Mouse (Mus musculus): Measurements from ENCODE around the gene Lrrc71. TPM values are rescaled to one million over a fixed set of nuclear protein-coding genes. Genes with fewer than 3 reads are reported as not detected.

The Lrrc71 gene
- total RNA-seq, 2 experiments from 2014 or later = 0.04 TPM; not detected in 1

- ATAC-seq (ENCODE audit: poor library complexity, severe bottlenecking) = no peak
Observed at GRCm38 (mm10) chr3:87764506-87764905, 16.1 kb upstream of the Lrrc71 start.

- ATAC-seq (ENCODE audit: poor library complexity, severe bottlenecking) = no peak
Observed at GRCm38 (mm10) chr3:87763683-87764289, 15.4 kb upstream of the Lrrc71 start.

DNA sequence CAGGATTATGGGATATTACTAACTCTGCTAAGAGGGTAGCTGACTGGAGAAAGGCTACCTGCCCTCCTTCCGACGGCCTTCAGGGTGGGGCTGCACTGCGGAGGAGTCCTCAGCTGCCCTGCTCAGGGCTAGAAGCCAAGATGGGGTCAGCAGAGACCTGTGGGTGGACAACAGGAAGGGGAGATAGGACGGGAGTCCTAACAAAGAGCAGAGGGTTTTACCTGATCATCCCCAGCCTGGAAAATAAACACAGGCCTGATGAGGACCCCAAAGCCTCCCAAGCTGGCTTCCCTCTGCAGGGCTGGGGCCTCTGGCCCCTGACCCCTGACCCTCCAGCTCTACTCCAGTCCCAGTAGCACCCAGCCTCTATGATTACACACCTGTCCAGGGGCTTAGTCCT, 14.8 kb upstream of the Lrrc71 start:
- ATAC-seq (ENCODE audit: poor library complexity, severe bottlenecking) = no peak

DNA sequence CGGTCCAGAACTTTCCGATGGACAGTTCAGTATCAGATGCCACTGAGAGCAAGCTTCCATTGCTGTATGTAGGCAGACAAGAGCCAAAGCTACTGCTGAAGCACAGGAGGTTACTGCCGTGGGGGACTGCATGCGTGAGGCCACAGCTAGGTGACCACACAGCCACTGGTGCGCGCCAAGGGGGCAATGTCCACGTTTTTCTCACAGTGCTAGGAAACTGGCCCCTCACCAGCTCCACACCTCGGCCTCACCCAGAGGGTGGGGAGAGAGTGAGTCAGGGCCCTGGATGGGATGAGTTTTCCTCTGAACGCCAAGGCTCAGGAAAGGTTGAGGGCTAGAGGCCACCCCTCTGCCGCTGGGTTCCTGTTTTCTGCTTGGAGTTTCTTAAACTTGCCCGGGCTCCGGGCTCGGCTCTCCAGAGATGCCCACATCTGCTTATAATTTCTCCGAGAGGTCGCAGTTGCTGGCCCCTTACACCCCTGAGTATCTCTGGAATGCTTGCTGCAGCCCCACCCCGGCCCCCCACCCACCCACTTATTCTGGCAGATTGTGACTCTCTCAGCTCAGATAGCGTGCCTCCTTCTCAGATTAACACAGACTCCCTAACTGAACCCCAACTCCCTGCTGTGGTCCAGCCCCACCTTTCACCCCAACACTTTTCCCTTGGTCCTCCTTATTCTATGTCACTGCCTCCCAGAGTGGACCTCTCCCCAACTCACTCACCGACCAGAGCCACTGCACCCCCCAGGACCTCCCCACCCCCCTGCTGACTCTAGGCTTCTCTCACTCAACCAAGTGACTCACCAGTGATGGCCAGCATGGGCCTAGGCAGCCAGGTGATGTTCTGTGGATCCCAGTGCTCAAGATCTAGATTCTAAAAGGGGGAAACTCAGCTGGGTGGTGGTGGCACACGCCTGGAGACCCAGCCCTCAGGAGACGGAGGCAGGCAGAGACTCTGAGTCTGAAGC, 13.3 kb upstream of the Lrrc71 start:
- ATAC-seq (ENCODE audit: poor library complexity, severe bottlenecking) = no peak

- ATAC-seq (ENCODE audit: poor library complexity, severe bottlenecking) = no peak
Observed at GRCm38 (mm10) chr3:87758641-87759040, 10.2 kb upstream of the Lrrc71 start.

GRCm38 (mm10) chr3:87756488-87756887, 8.1 kb upstream of the Lrrc71 start:
- ATAC-seq (ENCODE audit: poor library complexity, severe bottlenecking) = no peak

GRCm38 (mm10) chr3:87755964-87756363, 7.5 kb upstream of the Lrrc71 start:
- ATAC-seq (ENCODE audit: poor library complexity, severe bottlenecking) = peak; percentile 90

- ATAC-seq (ENCODE audit: poor library complexity, severe bottlenecking) = no peak
Observed at GRCm38 (mm10) chr3:87753829-87754228, 5.4 kb upstream of the Lrrc71 start.

DNA sequence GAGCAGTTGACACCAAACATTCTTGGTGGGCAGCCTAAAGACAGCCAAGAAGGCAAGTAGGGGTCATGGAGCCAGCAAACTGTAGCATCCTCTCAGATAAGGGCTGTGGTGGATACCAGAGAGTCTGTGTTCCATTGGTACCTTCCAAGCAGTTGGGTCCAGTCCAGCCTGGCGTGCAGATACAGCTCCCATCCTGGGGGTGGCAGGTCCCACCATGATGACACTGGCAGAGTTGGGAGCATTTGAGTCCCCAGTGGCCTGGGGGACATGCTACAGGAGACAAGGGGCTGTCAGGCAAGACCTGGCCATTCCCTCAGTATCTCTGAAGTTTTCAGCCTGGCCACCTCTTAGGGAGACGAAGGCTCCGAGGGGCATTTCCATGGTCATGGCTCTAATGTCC, 4.1 kb upstream of the Lrrc71 start:
- ATAC-seq (ENCODE audit: poor library complexity, severe bottlenecking) = no peak

DNA sequence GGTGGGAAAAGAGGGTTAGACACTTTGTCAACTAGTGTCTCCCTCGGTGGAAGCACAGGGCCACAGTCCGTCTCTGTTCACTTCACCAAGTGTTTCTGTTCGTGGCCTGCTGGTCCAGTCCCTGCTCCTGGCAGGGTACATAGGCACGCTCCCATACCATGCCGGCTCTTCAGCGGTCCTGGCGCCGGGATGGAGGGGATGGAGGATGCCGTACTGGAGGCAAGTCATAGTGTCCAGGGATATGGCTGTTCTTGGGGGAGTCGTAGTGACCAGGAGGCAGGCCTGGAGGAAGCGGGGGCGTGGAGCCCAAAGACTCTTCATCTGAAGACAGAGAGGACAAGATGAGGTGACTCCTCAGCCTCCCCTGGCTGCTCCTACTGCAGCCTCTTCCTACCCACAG, 1.6 kb upstream of the Lrrc71 start:
- ATAC-seq (ENCODE audit: poor library complexity, severe bottlenecking) = no peak

DNA sequence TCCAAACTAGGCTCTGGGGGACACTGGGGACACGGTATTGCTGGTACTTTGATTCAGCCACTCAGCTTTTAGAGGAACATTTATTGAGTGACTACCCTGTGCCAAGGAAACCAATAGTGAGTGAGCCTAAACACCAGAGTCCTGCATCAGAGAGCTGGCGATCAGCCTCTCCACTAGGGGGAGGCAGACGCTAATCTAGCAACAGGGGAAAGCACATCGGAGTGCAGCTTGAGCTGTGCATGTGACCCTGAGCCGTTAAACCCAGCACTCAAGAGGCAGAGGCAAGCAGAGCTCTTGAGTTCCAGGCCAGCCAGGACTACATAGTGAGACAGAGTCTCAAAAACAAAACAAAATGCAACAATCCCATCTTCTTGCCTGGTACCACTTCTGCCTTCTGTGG, 611 bp upstream of the Lrrc71 start:
- ATAC-seq (ENCODE audit: poor library complexity, severe bottlenecking) = peak; percentile 75

GRCm38 (mm10) chr3:87745036-87745659, 3.3 kb downstream of the Lrrc71 start:
- ATAC-seq (ENCODE audit: poor library complexity, severe bottlenecking) = no peak

DNA sequence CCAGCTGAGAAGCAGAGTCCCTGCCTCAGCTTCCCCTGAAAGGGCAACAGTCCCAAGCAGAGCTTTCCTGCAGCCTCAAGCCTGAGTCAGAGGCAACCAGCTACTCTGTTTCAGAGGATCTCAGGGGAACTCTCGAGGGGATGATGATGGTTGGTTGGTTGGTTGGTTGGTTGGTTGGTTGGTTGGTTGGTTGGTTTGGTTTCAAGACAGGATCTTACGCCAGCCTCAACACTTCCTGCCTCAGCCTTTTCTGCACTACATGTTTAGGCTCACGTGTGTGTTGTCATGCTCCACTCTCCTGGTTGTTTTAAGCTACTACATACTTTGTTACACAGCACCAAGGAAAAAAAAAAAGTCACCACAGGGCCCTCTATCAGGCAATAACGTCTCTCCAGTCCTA, 4.5 kb downstream of the Lrrc71 start:
- ATAC-seq (ENCODE audit: poor library complexity, severe bottlenecking) = peak; percentile 39

DNA sequence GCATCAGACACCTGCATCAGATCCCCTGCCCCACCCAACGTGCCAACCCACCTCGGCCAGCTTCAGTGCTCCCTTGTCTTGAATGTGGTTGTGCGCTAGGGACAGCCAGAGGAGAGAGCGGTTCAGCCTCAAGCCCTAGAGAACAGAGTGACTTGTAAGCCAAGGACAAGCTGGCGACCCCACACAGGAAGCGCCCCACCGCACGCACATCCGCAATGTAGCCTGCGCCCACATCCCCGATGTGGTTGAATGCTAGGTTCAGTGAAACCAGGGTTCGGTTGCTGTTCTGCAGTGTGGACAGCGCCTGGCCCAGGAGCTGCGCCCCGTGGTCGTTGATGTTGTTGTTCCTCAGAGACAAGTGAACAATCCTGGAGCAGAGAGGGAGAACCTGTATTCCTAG, 5.7 kb downstream of the Lrrc71 start:
- ATAC-seq (ENCODE audit: poor library complexity, severe bottlenecking) = peak; percentile 73

DNA sequence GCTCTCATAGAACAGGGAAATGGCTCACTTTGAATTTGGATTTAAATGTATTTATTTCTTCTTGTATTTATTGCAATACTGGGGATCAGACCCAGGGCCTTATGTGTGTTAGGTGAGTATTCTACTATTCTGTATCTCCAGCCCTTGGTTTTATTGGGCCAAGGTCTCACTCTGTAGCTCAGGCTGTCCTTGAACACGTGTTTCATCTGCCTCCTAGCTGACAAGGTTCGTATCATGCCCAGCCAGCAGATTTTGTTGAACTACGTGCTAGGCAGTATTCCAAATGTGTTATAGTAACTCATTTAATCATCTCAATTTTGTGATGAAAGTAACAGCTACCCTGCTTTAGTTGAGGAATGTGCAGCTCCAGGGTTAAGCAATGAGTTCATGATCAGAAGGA, 6.4 kb downstream of the Lrrc71 start:
- ATAC-seq (ENCODE audit: poor library complexity, severe bottlenecking) = no peak

DNA sequence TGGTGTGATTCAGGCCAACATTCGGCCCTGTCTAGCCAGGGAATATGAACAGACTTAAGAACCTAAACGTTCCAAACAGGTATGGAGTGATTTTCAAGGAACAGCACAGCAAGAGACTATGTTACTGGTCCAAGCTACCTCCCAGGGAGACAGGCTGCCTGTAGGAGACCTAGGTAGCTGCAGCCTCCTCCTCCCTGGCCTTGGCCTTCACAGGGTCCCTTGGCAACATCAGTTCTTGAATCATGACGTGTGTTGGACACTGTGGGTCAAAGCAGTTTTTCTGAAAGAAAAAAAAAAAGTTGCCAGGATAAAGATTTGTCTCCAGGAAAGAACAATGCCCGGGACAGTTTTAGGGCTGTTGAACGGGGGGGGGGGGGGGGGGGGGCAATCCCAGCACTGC, 9.5 kb downstream of the Lrrc71 start:
- ATAC-seq (ENCODE audit: poor library complexity, severe bottlenecking) = no peak

- no peak for ATAC-seq (ENCODE audit: poor library complexity, severe bottlenecking)
Observed at GRCm38 (mm10) chr3:87735335-87735734, 13.1 kb downstream of the Lrrc71 start.

GRCm38 (mm10) chr3:87733984-87734761, 14.3 kb downstream of the Lrrc71 start:
- no peak for ATAC-seq (ENCODE audit: poor library complexity, severe bottlenecking)

DNA sequence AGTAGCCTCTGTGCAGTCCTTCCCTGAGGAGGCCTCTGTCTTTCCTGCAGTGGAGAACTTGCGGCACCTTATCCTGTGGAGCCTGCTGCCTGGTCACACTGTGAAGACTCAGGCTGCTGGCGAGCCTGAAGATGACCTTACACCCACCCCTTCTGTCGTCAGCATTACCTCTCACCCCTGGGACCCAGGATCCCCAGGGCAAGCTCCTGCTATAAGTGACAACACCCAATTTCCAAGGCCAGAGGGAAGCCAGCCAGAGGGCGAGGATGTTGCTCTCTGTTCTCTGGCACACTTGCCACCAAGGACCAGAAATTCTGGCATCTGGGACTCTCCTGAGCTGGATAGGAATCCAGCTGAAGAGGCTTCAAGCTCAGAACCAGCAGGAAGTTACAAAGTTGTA, 15.3 kb downstream of the Lrrc71 start:
- ATAC-seq (ENCODE audit: poor library complexity, severe bottlenecking) = no peak

- no peak for ATAC-seq (ENCODE audit: poor library complexity, severe bottlenecking)
Observed at GRCm38 (mm10) chr3:87728696-87729095, 19.7 kb downstream of the Lrrc71 start.

GRCm38 (mm10) chr3:87726191-87726590, 22.2 kb downstream of the Lrrc71 start:
- no peak for ATAC-seq (ENCODE audit: poor library complexity, severe bottlenecking)
